Mouse (Mus musculus) embryonic facial prominence, embryonic 15.5 days (tissue): ENCODE data around the gene Jagn1. TPM values are rescaled to one million over a fixed set of nuclear protein-coding genes. Genes with fewer than 3 reads are reported as not detected.
A peak's percentile ranks its signal among the peaks of the same experiment; 100 is the strongest.

Source experiments
- ATAC-seq: fragments of 200-750 bp; cut with Nextera tagmentation; 2 replicates; pipeline ENCODE4 v1.8.0; 2017; ENCODE audit warnings: low read depth, moderate TSS enrichment; ENCODE audit not compliant: insufficient number of reproducible peaks, low FRiP score, low TSS enrichment
- H3K27ac ChIP-seq: fragments of 300-500 bp; sonication (generic); replicated peaks from 2 replicates; pipeline ENCODE4 v1.5.1; 2015; ENCODE audit warnings: mild to moderate bottlenecking, inconsistent platforms
- H3K27me3 ChIP-seq: fragments of 300-500 bp; sonication (generic); 2 replicates; pipeline ENCODE4 v1.6.1; 2015; ENCODE audit warnings: inconsistent platforms
- H3K36me3 ChIP-seq: fragments of 300-500 bp; sonication (generic); 2 replicates; pipeline ENCODE4 v1.6.1; 2015; ENCODE audit warnings: mild to moderate bottlenecking, inconsistent platforms
- H3K4me1 ChIP-seq: fragments of 300-500 bp; sonication (generic); 2 replicates; pipeline ENCODE4 v1.6.1; 2015; ENCODE audit warnings: inconsistent platforms
- H3K4me2 ChIP-seq: fragments of 300-500 bp; sonication (generic); replicated peaks from 2 replicates; pipeline ENCODE4 v1.6.1; 2015; ENCODE audit warnings: mild to moderate bottlenecking, inconsistent platforms
- H3K4me3 ChIP-seq: fragments of 300-500 bp; sonication (generic); replicated peaks from 2 replicates; pipeline ENCODE4 v1.5.1; 2015; ENCODE audit warnings: mild to moderate bottlenecking, inconsistent platforms
- H3K9ac ChIP-seq: fragments of 300-500 bp; sonication (generic); 2 replicates; pipeline ENCODE4 v1.6.1; 2015; ENCODE audit warnings: inconsistent platforms
- H3K9me3 ChIP-seq: fragments of 300-500 bp; sonication (generic); replicated peaks from 2 replicates; pipeline ENCODE4 v1.6.1; 2016; ENCODE audit warnings: inconsistent platforms
- WGBS: fragments of 180-500 bp; shearing (Covaris S2); methylation state at CpG from one replicate; pipeline ENCODE4 v1.1.7; 2015; 5-methylcytosine and 5-hydroxymethylcytosine counted together
- polyA plus RNA-seq: library from polyadenylated mRNA; unstranded; fragments of >200 nt; fragmentation: Nextera tagmentation; extraction: Ambion mirVana; gene quantifications from 2 replicates; pipeline ENCODE4 v1.2.1, GENCODE M21; 2015

Gene Jagn1
- polyA plus RNA-seq, 1 experiment from 2014 or later, result 81.4 TPM

DNA sequence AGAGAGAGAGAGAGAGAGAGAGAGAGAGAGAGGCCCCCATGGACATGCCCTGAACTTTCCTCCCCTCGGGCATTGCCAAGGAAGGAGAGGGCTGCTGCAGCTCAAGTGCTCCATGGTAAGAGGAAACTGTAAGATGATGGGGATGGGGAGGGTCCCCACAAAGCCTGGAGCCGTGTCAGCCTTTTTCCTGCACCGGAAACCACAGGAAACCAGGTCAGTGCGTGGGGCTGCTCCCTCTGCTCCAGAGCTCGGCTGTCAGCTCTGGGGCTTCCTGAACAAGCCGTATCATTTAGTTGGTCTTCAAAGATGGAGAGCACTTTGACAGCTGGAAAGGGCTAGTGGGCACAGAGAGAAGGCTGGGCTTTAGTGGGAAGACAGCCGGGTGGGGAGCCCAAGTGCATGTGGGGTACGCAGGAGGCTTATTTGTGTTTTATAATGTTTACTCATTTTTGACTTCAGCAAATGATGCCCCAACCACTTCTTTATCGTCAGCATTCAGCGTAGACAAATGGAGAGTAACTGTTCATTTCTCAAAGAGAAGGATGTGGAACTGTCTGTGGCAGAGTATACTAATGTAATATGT, 15.7 kb downstream of the Jagn1 start, which contains the start of gene Il17re:
Gene Il17re (plus strand): TSS at position 533 of the 583 bp plus-strand sequence.
- no peak within 1 kb of the TSS for H3K9ac ChIP-seq

DNA sequence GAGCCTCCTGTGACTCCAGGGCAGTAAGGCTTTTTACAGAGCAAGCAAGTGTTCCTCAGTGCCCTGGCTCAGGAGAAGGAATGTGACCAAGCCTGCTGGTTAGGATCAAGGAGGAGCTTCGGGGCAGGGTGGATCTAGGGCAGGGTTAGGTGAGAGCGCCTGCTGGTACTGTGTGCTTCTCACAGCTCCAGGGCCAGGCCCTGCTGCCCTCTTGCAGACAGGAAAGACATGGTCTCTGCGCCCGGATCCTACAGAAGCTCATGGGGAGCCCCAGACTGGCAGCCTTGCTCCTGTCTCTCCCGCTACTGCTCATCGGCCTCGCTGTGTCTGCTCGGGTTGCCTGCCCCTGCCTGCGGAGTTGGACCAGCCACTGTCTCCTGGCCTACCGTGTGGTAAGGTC, 16.3 kb downstream of the Jagn1 start:
- ATAC-seq, result peak; percentile 63
- no peaks in the 10 kb centered on the region for H3K27me3 ChIP-seq
- H3K27ac ChIP-seq, result peak overlapping the region; percentile 44; the same call in 1 of the 2 replicates
- H3K9me3 ChIP-seq, result no peaks in the 10 kb centered on the region
- H3K4me1 ChIP-seq, result peaks cover 6% of the 10 kb centered on the region
- no peak overlapping the region for H3K9ac ChIP-seq
- peak overlapping the region; percentile 23 for H3K4me3 ChIP-seq
- H3K4me2 ChIP-seq, result peak overlapping the region; percentile 31
- no peaks in the 10 kb centered on the region for H3K36me3 ChIP-seq
- WGBS, result 53% methylated on average over 10 of the region's 10 CpGs

More for the DNA sequence above, 15.7 kb downstream of the Jagn1 start, which contains the start of gene Il17re:
- Histone ChIP-seq H3K27ac (peak within 1 kb of the TSS; percentile 44; the same call in 1 of the 2 replicates), H3K36me3 (no peaks in the 10 kb centered on the region), H3K4me3 (peak within 1 kb of the TSS; percentile 23), H3K27me3 (no peaks in the 10 kb centered on the region), H3K4me2 (peak within 1 kb of the TSS; percentile 31), H3K9me3 (no peaks in the 10 kb centered on the region), H3K4me1 (peaks cover 6% of the 10 kb centered on the region)
- no peak for ATAC-seq
- 42% methylated on average over 10 of the region's 10 CpGs for WGBS

DNA sequence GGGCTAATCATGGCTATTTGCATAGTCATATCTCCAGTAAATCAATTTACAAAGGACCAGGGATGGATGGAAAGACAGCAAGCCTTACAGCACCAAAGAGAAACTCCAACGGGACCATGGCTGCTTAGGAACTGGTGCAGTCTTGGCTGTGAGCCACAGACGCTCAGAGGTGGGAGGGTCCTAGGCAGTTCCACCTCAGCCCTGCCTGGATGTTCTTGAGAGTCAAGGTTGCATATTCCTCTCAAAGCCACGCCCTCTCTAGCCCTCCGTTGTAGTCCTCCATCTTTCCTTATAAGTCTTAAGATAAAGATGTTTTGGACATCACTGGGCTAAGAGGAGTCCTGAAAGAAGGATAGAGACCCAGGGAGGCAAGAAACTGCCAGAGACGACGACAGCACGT, 21.7 kb downstream of the Jagn1 start:
- Histone ChIP-seq H3K4me2 (no peak overlapping the region), H3K9me3 (no peaks in the 10 kb centered on the region), H3K4me1 (peaks cover 6% of the 10 kb centered on the region), H3K36me3 (no peaks in the 10 kb centered on the region), H3K4me3 (no peak overlapping the region), H3K27ac (no peak overlapping the region), H3K27me3 (no peaks in the 10 kb centered on the region), H3K9ac (no peak overlapping the region)
- 60% methylated on average over 7 of the region's 7 CpGs for WGBS
- no peak for ATAC-seq

DNA sequence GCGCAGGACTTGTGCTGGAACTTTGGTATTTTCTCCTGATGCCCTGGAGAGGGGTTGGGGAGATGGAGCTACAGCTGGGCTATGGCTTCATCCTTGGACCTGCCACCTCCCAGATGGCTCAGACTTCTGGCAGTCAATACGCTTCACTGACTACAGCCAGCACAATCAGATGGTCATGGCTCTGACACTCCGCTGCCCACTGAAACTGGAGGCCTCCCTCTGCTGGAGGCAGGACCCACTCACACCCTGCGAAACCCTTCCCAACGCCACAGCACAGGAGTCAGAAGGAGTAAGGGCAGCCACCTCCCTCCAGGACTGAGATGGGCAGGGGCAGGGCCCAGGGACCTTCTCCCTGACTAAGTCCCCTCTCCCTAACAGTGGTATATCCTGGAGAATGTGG, 23.2 kb downstream of the Jagn1 start:
- ATAC-seq, result no peak
- 60% methylated on average over 5 of the region's 5 CpGs for WGBS
- no peak overlapping the region for H3K4me3 ChIP-seq

DNA sequence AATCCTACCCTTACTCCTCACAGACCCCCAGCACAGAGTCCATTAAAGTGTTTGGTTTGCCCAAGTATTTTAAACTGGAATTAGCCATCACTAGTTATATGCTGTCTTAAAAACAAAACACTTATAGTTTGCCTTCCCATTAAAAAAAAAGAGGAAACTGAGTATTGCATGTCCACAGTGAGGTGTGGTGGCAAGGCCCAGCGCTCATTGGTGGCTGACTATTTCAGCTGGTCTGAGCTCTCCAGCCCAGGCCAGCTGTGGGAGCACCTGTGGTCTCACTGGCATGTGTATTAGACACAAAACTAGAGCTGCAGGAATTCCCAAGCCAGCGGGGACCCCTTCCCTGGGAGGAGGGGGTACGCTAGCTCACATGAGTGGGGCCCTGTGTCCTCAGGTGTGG, 26.1 kb downstream of the Jagn1 start:
- Histone ChIP-seq H3K4me3 (no peak overlapping the region), H3K4me2 (peak overlapping the region; percentile 68; the same call in 1 of the 2 replicates), H3K27me3 (peaks cover 11% of the 10 kb centered on the region; the same call in 1 of the 2 replicates), H3K9ac (no peak overlapping the region), H3K36me3 (no peaks in the 10 kb centered on the region), H3K9me3 (no peaks in the 10 kb centered on the region), H3K4me1 (peaks cover 33% of the 10 kb centered on the region), H3K27ac (no peak overlapping the region)
- 62% methylated on average over 3 of the region's 3 CpGs for WGBS
- no peak for ATAC-seq

More for the DNA sequence above, 23.2 kb downstream of the Jagn1 start:
- Histone ChIP-seq H3K4me2 (no peak overlapping the region), H3K4me1 (peaks cover 17% of the 10 kb centered on the region), H3K27me3 (peaks cover 11% of the 10 kb centered on the region; the same call in 1 of the 2 replicates), H3K27ac (no peak overlapping the region), H3K36me3 (no peaks in the 10 kb centered on the region), H3K9ac (no peak overlapping the region), H3K9me3 (no peaks in the 10 kb centered on the region)

DNA sequence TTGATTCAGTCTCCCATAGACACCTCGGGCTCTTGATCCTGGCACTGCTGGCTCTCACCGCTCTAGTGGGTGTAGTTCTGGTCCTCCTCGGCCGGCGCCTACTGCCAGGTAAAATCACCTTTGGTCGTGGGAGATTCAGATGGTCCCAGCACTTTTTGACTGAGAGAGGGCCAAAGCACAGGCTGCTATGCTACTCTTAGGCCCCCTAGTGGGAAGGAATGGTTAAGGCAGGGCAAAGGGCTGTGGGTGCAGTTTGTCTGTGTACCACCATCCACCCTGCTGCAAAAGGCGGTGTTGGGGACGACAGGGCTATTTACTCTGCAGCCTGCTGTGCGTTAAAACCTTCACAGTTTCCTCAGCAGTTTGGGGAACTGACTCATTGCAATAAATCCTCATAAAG, 26.7 kb downstream of the Jagn1 start:
- WGBS, result 6% methylated on average over 9 of the region's 9 CpGs
- no peak overlapping the region for H3K9ac ChIP-seq
- H3K4me3 ChIP-seq, result peak overlapping the region; percentile 40
- H3K4me1 ChIP-seq, result peaks cover 33% of the 10 kb centered on the region
- 0 out of 2 replicates have a peak overlapping the region, but pooled peaks have one; percentile 41 for H3K27ac ChIP-seq
- peak overlapping the region; percentile 68 for H3K4me2 ChIP-seq
- no peak for ATAC-seq
- H3K9me3 ChIP-seq, result no peaks in the 10 kb centered on the region
- H3K36me3 ChIP-seq, result no peaks in the 10 kb centered on the region
- peaks cover 11% of the 10 kb centered on the region; the same call in 1 of the 2 replicates for H3K27me3 ChIP-seq

DNA sequence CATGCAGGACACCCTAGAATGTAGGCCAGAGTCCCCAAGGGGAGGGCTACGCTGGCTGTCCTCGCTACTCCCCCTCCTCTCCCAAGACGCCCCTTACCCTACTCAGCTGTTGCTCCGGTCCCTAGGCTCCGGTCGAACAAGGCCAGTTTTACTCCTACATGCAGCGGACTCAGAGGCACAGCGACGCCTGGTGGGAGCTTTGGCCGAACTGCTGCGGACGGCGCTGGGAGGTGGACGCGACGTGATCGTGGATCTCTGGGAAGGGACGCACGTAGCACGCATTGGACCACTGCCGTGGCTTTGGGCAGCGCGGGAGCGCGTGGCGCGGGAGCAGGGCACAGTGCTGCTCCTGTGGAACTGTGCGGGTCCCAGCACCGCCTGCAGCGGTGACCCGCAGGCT, 27.1 kb downstream of the Jagn1 start:
- 3% methylated on average over 25 of the region's 31 CpGs for whole genome bisulfite sequencing
- peaks cover 11% of the 10 kb centered on the region; the same call in 1 of the 2 replicates for H3K27me3 ChIP-seq
- ATAC-seq, result peak; percentile 61

DNA sequence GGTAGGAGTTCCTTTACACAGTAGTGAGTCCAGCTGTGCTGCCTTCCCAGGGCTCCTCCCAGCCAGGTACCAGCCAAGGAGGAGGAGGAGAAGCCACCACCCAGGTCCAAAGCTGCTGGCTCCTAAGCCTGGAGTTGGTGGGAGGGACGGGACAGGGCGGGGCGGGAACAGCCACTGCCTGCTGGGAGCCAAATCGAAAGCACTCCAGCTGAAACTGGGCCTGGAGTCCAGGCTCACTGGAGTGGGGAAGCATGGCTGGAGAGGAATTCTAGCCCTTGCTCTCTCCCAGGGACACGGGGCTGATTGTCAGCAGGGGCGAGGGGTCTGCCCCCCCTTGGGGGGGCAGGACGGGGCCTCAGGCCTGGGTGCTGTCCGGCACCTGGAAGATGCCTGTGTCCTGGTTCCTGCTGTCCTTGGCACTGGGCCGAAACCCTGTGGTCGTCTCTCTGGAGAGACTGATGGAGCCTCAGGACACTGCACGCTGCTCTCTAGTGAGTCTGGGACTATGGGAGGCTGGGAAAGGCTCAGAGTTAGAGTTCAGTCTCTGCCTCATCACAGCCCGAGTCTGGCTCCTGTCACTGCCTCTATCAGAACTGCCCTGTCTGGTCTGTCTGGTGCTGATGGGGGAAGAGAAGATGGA, 29.0 kb downstream of the Jagn1 start, which contains the start of gene Il17rc:
Gene Il17rc (plus strand): TSS at position 131 of the 640 bp plus-strand sequence.
- Histone ChIP-seq H3K27me3 (peaks cover 11% of the 10 kb centered on the region; the same call in 1 of the 2 replicates), H3K4me2 (peak within 1 kb of the TSS; percentile 53), H3K4me1 (peaks cover 33% of the 10 kb centered on the region), H3K4me3 (peak within 1 kb of the TSS; percentile 34), H3K27ac (peak within 1 kb of the TSS; percentile 81), H3K9me3 (no peaks in the 10 kb centered on the region), H3K9ac (peak within 1 kb of the TSS; percentile 31; the same call in 1 of the 2 replicates), H3K36me3 (no peaks in the 10 kb centered on the region)
- 17% methylated on average over 12 of the region's 12 CpGs for WGBS
- 0 out of 2 replicates have a peak, but pooled peaks have one; percentile 11 for ATAC-seq

More for the DNA sequence above, 27.1 kb downstream of the Jagn1 start:
- H3K4me2 ChIP-seq, result peak overlapping the region; percentile 68
- peak overlapping the region; percentile 40 for H3K4me3 ChIP-seq
- no peaks in the 10 kb centered on the region for H3K9me3 ChIP-seq
- no peaks in the 10 kb centered on the region for H3K36me3 ChIP-seq
- H3K9ac ChIP-seq, result peak overlapping the region; percentile 0; the same call in 1 of the 2 replicates
- 0 out of 2 replicates have a peak overlapping the region, but pooled peaks have one; percentile 41 for H3K27ac ChIP-seq
- peaks cover 33% of the 10 kb centered on the region for H3K4me1 ChIP-seq

DNA sequence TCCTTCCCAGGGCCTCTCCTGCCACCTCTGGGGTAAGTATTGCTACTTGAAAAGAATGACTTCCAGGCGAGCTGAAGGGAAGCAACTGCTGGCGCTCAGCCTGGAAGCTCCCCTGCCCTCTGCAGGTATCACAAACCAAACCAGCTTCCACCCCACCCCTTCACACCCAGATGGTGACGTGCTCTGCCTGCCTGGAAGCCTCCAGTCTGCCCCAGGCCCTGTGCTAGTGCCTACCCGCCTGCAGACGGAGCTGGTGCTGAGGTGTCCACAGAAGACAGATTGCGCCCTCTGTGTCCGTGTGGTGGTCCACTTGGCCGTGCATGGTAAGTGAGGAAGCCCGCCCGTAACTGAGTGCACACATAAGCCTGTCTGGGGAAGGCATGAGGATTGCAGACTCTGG, 29.7 kb downstream of the Jagn1 start:
- Histone ChIP-seq H3K4me2 (peak overlapping the region; percentile 53), H3K27ac (peak overlapping the region; percentile 81), H3K4me1 (peaks cover 33% of the 10 kb centered on the region), H3K27me3 (peaks cover 11% of the 10 kb centered on the region; the same call in 1 of the 2 replicates), H3K4me3 (peak overlapping the region; percentile 34), H3K9me3 (no peaks in the 10 kb centered on the region), H3K36me3 (no peaks in the 10 kb centered on the region), H3K9ac (no peak overlapping the region; the same call in 1 of the 2 replicates)
- no peak for ATAC-seq
- WGBS, result 71% methylated on average over 10 of the region's 10 CpGs

DNA sequence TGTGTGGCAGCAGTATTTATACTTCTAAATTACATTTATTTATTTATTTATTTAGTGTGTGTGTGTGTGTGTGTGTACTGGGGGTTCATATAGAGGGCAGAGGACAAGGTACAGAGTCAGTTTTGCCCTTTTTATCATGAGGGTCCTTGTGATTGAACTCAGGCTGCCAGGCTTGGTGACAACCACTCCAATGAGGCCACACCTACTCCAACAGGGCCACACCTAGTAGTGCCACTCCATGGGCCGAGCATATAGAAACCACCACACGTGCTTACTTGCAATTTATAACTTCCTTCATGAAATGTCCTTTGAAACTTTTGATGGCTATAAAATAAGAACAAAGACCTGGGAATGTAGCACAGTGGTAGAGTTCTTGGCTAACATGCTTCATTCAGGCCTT, 30.9 kb downstream of the Jagn1 start:
- Histone ChIP-seq H3K36me3 (no peaks in the 10 kb centered on the region), H3K9ac (no peak overlapping the region), H3K9me3 (no peaks in the 10 kb centered on the region), H3K27me3 (peaks cover 11% of the 10 kb centered on the region; the same call in 1 of the 2 replicates), H3K4me1 (peaks cover 33% of the 10 kb centered on the region), H3K27ac (no peak overlapping the region), H3K4me3 (no peak overlapping the region), H3K4me2 (no peak overlapping the region)
- ATAC-seq, result no peak
- 78% methylated on average over 2 of the region's 2 CpGs for WGBS

DNA sequence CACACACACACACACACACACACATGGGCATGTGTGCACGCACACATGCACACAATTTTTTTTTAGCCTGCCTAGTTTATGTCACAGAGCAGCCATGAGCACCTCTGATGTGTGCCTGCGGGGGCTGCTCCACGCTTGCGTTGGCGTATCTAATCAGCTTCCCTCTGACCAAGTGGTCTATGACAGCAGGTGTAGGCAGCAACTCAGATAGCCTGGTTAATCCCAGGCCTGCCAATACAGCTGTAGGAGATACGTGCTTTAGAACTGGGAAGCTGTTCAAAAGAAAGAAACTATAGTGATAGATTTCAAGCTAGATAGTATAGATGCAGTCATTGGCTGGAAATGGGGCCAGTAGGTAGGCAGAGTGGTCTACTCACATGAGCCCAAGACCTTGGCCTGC, 31.3 kb downstream of the Jagn1 start:
- H3K27ac ChIP-seq, result no peak overlapping the region
- peaks cover 13% of the 10 kb centered on the region; the same call in 1 of the 2 replicates for H3K27me3 ChIP-seq
- 75% methylated on average over 6 of the region's 6 CpGs for WGBS
- no peak overlapping the region for H3K4me3 ChIP-seq
- no peak for ATAC-seq
- H3K9ac ChIP-seq, result no peak overlapping the region
- peaks cover 30% of the 10 kb centered on the region for H3K4me1 ChIP-seq
- H3K36me3 ChIP-seq, result no peaks in the 10 kb centered on the region
- no peak overlapping the region for H3K4me2 ChIP-seq
- no peaks in the 10 kb centered on the region for H3K9me3 ChIP-seq
